Mouse (Mus musculus) lung, postnatal 25 days (tissue): Measurements from ENCODE around the gene Dgki.
A peak's percentile ranks its signal among the peaks of the same experiment; 100 is the strongest.

ENCODE experiments used
- DNase-seq: peaks from one replicate; pipeline ENCODE4 v3.0.0; 2022; ENCODE audit warnings: low spot score

The Dgki gene

DNA sequence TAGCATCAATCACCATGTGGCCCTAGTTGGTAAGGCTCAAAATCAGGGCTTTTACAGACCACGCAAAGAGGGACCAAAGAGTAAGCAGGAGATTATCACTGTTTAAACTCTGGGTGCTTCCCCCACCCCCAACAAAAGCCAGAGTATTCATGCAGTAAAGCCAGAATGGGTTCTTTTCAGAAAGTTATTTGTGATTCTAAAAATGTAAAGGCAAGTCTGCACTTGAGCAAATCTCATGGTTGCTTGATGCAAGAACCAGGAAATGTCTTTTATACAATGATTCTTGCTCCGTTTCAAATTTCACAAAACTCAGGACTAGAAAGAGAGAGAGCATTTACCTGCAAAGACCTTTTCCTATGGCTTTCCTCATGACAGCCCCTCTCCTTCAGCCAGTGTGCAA, 7.9 kb downstream of the Dgki start:
- no peak for DNase-seq

DNA sequence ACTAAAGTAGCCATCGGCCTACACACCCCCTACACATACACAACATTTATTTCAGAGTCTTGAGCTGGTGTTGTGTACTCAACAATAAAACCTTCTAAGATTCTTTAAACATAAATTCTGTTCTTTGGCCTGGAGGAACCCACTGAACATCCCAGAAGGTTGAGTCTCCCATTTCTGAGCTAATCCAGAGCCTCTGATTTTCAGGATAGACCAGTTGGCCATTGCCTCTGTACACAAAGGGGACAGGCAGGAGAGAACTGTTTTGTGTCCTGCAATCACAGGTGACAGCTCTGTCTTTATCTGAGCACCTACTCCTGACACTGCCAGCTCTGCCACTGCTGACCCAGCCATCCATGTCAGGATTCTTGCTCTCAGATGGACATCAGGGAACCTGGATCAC, 8.8 kb downstream of the Dgki start:
- DNase-seq = no peak

DNA sequence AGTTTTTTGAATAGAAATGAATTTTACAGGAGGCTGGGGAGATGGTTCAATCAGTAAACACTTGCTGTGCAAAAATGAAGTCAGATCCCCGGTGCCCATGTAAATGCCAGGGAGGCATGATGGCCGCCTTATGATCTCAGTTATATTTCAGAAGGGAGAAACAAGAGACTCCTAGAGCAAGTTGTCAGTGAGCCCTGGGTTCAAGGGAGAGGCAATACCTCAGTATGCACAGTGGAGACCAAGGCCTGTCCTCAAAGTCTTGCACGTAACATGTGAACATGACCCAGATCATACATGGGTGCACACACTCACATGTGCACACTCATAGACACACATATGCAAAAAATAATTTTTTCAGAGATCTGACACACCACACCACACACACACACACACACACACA, 9.3 kb downstream of the Dgki start:
- DNase-seq = no peak

DNA sequence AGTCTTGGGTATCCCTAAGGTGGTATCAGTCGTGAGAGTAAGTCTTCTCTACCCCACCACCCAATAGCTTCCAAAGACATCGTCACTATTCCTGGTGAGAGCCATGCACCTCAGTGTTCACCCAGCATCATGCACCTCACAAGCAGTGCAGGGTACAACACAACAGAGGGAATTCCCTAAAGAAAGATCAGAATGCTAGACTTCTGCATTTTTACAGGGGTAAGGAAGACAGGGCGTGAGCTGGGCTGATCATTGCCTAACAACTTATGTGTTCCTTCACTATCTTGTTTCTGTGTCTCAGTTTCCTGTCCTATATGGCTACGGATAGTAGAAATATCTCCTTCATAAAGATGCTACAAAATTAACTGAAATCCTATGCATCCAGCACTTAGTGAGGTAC, 13.8 kb downstream of the Dgki start:
- no peak for DNase-seq

DNA sequence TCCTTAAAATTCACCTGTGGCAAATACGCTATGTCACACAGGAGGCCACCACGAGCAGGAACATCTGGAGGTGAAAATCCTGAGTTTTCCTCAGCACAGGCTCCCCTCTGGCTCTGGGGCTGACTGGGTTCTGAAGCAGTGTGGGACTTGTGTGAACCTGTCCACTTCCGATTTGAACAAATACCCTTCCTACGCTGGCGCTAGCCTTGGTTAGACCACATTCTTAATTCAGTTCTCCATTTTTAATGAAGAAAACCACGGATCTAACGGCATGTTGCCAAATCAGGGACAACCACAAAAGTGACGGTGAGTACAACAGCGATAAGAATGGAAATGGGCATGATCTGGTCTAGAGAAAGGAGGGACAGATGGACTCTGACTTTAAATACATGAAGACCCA, 15.1 kb downstream of the Dgki start:
- DNase-seq = no peak

DNA sequence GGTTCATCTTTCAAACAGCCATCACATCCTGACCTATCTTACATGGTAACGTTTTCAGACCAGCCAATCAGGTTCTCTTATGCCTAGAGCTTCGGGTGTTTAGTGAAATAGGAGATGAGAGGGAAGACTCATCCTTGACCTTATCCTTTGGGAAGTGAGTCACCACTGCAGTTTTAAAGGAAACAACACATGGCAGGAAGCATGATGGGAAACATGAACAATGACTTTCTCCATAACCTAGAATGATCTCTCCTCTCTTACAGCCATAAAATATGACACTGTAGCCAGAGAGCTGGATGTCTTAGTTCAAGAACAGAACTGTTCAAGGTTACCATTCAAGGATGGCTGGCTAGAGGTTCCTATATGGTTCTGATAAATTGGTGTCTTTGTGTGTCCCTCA, 16.6 kb downstream of the Dgki start:
- DNase-seq = no peak

DNA sequence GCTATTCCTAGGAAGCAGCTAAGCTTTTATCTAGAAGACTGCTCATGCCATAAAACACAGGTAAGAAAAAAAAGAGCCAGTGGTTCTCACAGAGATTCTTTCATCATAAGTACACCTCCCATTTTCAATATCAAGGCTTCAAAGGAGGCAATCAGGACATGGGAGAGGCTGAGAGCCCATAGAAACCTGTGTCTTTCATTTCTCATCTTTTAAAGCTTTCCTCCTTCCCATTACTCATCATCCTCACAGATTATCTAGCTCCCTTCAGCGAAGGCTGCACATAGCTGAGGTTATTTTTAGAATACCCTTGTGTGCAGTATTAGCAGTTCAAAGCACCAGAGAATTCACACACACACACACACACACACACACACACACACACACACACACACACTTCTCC, 17.3 kb downstream of the Dgki start:
- DNase-seq = no peak

DNA sequence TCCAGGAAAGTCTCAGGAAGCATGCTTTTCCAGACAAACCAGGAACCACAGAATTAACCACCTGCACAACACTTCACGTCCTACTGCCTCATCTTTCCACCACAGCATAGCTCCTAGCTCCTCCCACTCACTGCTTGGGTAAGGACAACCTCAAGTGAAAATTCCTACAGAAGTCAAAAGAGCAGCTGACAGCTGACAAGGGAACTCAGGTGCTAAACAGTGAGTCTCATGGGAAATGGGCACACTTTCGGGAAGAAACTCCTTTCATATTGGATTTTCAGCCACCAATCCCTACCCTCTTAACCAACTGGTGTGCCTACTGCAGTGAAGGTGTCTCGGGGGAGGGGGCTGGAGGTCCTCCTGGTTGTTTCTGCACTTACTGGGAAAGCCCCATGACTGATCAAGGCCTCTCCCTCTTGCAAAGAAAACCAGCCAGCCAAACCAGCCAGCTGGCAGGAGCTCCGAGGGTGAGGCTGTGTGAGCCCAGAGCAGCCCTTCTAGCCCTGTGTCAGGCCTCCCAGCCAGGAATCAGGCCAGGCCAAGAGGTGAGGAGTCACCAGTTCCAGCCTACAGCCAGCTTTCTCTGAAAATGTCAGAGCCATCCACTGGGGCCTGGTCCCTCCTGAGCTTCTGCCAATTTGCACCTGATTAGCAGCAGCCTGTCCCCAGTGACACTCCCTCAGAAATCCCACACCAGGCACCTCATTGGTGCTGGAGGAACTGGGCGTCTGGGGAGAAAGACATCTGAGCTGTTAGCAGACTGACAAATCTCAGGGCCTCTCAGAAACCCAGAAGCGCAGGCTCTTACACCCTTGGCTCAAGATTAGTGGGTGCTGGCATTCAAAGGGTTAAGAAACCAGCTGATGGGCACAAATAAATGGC, 22.9 kb downstream of the Dgki start:
- DNase-seq = no peak

DNA sequence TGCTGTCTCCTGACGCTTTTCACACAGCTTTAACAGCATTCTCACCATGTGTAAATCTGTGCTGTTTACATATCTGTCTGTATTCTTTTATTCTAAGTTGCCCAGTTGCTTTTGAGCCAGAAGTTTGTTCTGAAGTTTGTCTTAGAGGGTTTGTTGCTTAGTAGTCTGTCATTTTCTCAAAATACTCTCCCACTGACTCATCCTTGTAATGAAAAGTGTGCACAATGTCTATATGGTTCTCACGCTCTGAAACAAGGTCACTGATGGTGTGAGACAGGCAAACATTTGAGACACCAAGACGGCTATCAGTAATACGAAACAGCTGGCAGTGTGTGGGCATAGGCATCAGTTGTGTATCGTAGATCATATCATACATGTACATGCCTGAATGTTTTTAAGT, 23.8 kb downstream of the Dgki start:
- DNase-seq = no peak

DNA sequence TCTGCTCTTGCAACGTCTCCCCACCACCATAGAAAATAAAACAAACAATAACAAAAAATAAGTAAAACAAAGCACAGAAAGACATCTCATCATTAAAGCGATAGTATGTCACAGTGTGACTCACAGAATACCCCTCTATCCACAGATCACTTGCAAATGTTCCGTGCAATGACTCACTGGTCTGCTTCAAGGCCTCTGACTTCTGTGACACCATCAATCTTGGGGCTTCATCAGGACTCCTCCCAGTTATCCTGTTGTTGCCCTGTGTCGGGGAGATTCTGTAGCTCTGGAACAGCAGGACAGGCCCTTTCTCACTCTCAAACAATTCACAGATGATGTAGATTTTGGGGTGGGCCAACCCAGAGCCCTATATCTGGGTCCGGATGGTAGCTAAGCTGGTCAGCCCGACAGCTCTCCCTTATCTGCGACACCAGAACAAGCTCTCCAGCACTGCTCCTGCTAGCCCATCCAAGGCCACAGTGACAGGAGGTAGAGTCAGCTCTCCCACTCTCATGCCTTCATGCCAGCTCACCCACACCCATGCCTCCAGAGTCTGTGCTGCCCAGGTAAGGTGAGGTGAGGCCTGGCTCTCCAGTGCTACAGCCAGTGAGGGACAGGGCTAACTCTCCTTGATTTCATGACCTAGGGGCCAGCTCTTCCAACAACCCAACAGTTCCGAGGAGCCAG, 28.9 kb downstream of the Dgki start:
- DNase-seq = no peak

DNA sequence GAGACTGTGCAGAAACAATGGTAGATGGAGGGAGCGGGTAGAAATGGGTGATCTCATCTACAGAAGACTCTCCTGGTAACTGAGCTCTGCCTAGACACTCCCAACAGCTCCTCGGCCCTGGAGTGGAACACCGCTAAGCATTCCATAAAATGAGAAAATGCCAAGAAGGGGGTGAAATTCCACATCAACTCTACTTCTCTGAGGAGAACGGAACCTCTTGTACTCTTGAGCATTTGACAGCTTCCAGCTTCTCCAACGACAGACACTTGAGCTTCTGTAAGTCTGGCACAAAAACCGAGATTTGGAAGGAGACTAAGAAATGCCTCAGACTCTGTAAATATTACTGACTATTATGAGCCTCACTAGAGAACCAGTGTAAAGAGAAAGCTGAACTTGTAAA, 31.4 kb downstream of the Dgki start:
- DNase-seq = peak; percentile 60

DNA sequence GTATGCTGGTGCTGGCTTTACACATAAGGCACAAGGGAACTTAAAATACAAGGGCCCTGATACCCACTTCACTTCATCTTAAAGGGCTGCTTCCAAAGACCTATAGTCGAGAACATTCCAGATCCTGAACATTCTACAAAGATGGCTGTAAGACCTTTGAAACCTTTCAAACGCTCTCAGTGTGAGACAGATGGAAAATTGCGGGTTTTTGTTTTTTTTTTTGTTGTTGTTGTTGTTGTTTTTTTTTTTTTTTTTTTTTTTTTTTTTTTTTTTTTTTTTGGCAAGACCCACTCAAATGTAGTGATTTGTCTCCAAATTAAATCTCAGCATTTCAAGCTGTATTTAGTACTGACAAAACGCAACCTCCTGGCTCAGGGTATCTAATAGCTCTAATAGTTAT, 32.0 kb downstream of the Dgki start:
- DNase-seq = no peak

DNA sequence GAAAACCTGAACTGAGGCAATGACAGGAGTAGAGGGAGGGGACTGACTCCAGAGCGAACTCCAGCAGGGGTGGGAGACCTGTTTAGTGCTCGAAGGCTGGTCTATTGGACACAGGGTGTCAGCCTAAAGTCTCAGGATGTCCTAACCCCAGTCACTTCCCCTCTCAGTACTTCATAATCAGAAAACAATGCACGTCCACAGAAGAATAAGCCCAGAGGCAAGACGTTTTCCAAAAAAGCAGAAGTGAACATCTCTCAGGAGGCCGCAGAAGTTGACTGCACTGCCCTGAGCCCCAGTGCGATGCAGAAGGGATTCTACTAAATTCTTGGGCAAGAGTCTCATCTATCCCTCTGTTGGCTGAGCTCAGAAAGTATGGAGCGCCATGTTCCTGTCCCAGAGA, 37.5 kb downstream of the Dgki start:
- DNase-seq = peak; percentile 8

DNA sequence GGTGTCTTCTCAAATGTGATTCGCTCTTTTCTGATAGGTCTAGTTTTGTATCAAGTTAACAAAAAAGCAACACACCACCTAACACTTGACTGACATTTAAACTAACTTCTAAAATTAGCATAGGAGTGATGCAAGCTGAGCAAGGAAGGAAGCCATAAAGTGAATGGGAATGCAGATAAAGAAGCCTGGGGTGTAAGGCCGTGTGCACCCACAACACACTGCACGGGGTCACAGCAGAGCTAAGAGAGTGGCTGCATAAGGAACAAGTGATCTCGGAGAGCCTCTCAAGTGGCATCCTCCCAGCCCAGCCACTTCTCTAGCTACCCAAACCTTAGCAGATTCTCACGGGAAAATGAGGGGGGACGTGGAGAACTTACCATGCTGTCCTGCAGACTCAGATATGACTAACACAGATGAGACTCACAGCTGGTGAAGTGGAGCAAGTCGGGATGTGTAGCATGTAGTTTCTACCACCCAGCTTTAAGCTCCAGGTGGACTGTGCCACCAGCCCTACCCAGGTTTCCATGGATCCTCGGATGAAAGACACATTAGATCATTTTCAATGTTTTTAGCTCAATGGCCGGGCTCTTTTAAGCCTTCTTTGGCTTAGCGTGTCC, 38.6 kb downstream of the Dgki start:
- no peak for DNase-seq

DNA sequence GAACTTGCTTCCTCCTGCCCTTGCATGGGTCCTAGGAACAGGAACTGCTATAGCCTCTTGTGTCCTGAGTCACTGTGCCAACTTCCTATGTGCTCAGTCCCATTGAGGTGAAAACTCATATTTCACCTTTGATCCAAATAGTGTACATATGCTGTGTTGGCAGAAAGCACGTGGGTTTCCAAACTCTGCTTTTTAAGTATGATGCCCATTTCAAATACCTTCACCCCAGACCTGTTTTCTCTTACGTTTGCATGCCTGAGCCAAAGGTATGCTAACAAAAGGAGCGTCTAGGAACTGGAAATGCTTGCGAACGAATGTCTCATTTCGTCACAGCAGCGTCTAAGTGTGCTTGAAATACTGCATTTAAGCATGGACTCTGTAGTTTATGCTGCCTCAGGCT, 41.3 kb downstream of the Dgki start:
- DNase-seq = no peak

DNA sequence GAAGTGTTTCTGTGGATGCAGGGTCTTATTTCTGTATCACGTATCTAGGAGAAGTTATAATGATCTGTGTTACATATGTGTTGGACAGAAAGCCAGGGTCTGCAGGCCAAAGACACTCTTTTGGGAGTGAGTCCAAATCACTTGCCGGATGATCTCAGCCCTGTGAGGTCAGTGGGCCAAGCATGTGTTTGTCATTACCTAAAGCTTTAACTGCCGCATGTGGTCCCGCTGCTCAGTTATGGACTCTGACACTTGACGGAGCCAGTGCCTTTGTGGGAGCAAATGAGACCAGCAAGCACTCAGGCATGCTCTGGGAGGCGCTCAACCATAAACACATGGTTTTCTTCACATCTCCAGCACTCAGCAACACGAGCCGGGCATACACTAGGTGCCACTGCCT, 45.8 kb downstream of the Dgki start:
- no peak for DNase-seq

DNA sequence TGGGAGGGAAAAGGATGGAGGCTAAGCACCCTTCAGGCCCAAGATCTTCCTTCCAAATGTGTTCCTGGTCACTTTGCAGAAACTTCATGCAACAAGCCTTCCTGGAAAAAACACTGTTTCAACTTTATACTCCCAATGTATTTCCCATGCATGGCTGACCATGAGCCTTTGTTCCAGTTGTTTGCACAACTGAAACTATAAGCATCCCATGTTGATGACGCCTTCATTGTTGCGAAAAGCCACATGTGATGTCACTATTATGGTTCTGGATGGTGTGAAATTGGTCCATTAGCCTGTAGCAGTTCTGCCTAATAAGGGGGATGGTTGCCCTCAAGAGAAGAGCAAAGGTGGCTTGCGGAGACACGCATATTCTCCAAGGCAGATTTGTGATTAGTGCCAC, 47.4 kb downstream of the Dgki start:
- no peak for DNase-seq

DNA sequence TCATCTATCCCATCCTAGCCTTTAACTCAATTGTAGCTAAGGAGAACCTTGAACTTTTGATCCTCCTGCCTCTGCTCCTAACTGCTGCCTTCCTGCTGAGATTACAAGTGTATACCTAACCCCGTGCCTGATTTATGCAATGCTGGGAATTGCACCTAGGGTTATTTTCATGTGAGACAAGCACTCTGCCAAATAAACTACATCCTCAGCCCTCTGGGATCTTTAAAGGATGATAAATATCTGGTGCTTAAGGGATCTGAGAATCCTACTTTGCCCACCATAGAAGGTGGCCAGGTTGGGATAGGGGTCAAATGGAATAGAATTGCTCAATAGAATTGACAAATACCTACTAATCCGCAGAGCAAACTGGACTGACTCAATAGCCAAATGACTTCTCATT, 49.3 kb downstream of the Dgki start:
- DNase-seq = no peak

DNA sequence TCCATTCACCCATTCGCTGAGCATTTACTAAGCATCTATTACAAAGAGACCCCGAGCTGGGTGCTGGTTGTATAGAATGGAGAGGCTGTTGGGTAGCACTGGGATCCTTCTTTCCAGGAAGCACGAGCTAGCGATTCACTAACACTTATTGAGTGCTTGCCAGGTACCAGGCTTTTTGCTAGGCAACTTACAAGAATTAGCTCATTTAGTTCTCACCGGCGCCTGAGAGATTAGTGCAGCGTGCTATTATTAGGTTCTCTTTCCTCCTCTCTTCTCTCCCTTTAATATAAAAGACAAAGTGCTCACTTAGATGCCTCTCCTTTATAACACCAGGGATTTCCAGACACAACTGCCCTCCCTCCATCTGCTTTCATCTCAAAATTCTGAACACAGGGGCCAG, 54.2 kb downstream of the Dgki start:
- no peak for DNase-seq

DNA sequence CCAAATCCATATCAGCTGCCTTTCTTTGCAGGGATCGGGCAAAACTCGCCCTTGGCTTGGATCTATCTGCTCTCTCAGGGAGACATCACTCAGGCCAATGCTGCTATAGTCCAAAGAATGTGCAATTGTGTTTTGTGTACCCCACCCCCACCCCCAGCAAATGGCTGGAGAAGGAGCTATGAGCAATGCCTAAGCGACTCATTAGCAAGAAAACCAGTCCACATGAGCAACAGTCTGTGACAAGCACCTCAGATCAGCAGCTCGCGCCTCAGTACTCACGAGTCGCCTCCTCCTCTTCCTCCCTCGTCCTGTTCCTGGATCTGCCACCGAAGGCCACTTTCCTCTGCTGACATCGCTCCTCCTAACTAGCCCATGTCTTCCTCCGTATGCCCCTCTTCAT, 55.9 kb downstream of the Dgki start:
- DNase-seq = no peak

DNA sequence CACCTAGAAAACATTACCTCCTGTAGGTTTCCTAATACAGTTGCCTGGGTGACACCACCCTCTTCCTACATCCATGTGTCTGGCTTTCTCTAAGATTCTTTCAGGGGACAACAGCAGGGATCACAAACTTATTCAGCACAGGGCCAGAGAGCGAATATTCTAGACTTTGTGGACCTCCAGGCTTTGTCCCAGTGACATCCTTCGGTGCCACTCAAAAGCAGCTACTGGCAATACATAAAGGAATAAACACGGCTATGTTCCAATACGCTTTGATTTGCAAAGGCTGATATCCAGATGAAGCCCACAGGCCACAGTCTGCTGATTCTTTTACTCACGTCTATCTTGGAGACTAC, 57.2 kb downstream of the Dgki start:
- no peak for DNase-seq

DNA sequence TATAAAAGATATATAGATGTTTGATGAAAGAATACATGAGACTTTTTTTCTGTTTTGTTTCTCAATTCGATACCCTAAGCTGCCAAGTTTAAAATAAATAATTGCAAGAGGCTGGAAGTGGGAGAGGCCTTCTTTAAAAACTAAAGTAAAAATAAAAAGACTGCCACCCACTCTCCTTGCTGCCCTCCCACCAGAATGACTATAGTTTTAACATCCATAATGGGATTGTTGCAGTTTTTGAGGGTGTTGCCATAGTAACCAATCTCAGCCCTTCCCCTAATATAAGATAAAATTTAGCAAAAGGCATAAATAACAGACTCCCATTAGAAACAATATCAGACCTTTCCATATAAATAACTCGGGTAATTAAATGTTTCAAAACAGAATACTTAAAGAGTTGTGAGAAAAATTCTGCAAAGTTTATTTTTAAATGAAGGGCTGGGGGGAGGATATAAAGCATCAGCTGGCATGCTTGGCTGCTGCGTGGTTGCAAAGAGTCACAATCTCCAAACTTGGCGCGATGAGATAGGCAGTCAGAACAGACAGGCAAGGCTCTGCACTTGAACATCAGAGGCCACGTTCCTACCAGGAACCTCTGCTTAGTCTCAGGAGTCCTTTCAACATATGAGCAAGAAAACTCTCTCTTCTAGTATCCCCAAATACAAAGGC, 57.8 kb downstream of the Dgki start:
- no peak for DNase-seq

DNA sequence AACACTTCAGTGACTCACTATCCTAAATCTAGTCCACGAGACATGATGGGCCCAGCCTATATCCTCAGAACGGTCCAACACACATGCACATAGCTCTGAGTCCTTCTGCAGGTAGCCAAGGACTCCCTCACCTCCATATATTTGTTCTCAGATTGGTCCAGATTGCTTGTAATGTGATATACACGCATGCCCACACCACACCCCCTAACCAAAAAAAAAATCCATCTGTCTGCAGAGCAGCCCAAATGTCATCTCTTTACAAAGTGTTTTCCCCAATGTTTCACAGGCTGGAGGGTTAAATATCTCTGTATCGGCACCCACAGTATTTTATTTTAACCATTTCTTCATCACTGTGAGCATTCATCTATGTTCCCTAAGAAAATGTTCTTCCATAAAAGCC, 58.5 kb downstream of the Dgki start:
- DNase-seq = no peak
